Mouse (Mus musculus) brown adipose tissue, adult 24 weeks (tissue): ENCODE measurements around the gene Csdc2. TPM values are rescaled to one million over a fixed set of nuclear protein-coding genes. Genes with fewer than 3 reads are reported as not detected.

Experiments
- H3K27ac ChIP-seq: fragments of 200-500 bp; replicated peaks from 2 replicates; pipeline ENCODE4 v1.5.1; 2012; ENCODE audit warnings: low read depth, mild to moderate bottlenecking, low read length
- H3K4me1 ChIP-seq: fragments of 200-500 bp; 2 replicates; pipeline ENCODE4 v1.6.1; 2012; ENCODE audit warnings: low read length, mixed read lengths; ENCODE audit not compliant: control insufficient read depth, insufficient read depth, insufficient read length
- H3K4me3 ChIP-seq: fragments of 200-500 bp; 2 replicates; pipeline ENCODE4 v1.5.1; 2012; ENCODE audit warnings: low read depth, mild to moderate bottlenecking, low read length, moderate library complexity; ENCODE audit not compliant: insufficient read depth
- polyA plus RNA-seq: library from polyadenylated mRNA; stranded (reverse); fragments of >200 nt; gene quantifications from 2 replicates; pipeline ENCODE4 v1.2.4, GENCODE M21; 2012; ENCODE audit not compliant: missing spikeins, insufficient read depth, insufficient read length

The Csdc2 gene
- polyA plus RNA-seq, 1 experiment, result not detected

- Histone ChIP-seq H3K4me1 (no peaks in the 10 kb centered on the region), H3K4me3 (no peak overlapping the region), H3K27ac (no peak overlapping the region)
Measured at GRCm38 (mm10) chr15:81982173-81982572, 45.6 kb downstream of the Csdc2 start.

GRCm38 (mm10) chr15:81985267-81986161 lies 49.0 kb downstream of the Csdc2 start:
- no peak overlapping the region for H3K27ac ChIP-seq
- H3K4me1 ChIP-seq, result 0 out of 2 replicates have a peak, but pooled peaks cover 2% of the 10 kb centered on the region
- H3K4me3 ChIP-seq, result no peak overlapping the region

DNA sequence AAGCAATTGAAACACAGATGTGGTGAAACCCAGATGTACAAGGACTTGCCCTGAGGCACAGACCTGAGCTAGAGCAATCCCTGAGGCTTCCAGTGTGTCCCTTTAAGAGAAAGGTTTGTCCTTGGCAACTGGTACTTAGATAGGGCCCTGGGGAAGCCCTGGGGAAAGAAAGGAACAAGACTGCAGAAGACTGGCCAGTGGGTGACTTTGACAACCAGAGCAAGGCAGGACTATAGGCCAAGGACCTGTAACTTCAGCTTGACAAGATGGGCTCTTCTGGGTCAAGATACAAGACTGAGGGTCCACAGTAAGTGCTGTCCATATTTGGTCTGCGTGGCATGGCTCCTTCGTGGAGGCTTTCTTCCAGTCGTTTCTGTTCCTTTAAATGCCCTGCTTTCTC lies 51.1 kb downstream of the Csdc2 start, which contains the start of gene Xrcc6:
TSS of gene Xrcc6 (plus strand) at position 190 of the 400 bp plus-strand sequence.
- Histone ChIP-seq H3K27ac (peak within 1 kb of the TSS; percentile 92), H3K4me3 (peak within 1 kb of the TSS; percentile 72), H3K4me1 (peaks cover 5% of the 10 kb centered on the region)

GRCm38 (mm10) chr15:81989371-81990062 lies 53.0 kb downstream of the Csdc2 start:
- H3K4me1 ChIP-seq, result peaks cover 5% of the 10 kb centered on the region
- H3K4me3 ChIP-seq, result peak overlapping the region; percentile 72
- H3K27ac ChIP-seq, result peak overlapping the region; percentile 92

- H3K27ac ChIP-seq, result peak overlapping the region; percentile 71
- H3K4me1 ChIP-seq, result peaks cover 8% of the 10 kb centered on the region
Measured at GRCm38 (mm10) chr15:81990549-81990948, 54.0 kb downstream of the Csdc2 start.

GRCm38 (mm10) chr15:81993992-81994391 lies 57.4 kb downstream of the Csdc2 start:
- no peak overlapping the region for H3K4me3 ChIP-seq
- H3K4me1 ChIP-seq, result peaks cover 16% of the 10 kb centered on the region
- H3K27ac ChIP-seq, result no peak overlapping the region

More at GRCm38 (mm10) chr15:81990549-81990948, 54.0 kb downstream of the Csdc2 start:
- peak overlapping the region; percentile 2 for H3K4me3 ChIP-seq

Other genes starting within 250 kb of the Csdc2 start
- gene Chadl, start 239.5 kb upstream of the Csdc2 start, polyA plus RNA-seq, result 3.3 and 6.2 TPM in 2 replicates
- gene Zc3h7b, start 191.7 kb upstream of the Csdc2 start, polyA plus RNA-seq, result 25.1 and 32.4 TPM in 2 replicates
- 15.0 and 18.8 TPM in 2 replicates for gene Rangap1, start 191.2 kb upstream of the Csdc2 start, polyA plus RNA-seq
- 33.0 and 53.3 TPM in 2 replicates for gene Tef, start 134.3 kb upstream of the Csdc2 start, polyA plus RNA-seq
- 79.0 and 87.4 TPM in 2 replicates for gene Tob2, start 78.0 kb upstream of the Csdc2 start, polyA plus RNA-seq
- gene Phf5a, start 64.8 kb upstream of the Csdc2 start, polyA plus RNA-seq, result 42.4 and 46.3 TPM in 2 replicates
- gene Aco2, start 64.5 kb upstream of the Csdc2 start, polyA plus RNA-seq, result 3,633 and 4,102 TPM in 2 replicates
- gene Polr3h, start 10.5 kb upstream of the Csdc2 start, polyA plus RNA-seq, result 2.8 and 13.2 TPM in 2 replicates
- gene Pmm1, start 24.2 kb downstream of the Csdc2 start, polyA plus RNA-seq, result 86.8 and 130 TPM in 2 replicates
- not detected in 2 replicates for gene 1700029P11Rik, start 43.8 kb downstream of the Csdc2 start, polyA plus RNA-seq
- 119 and 145 TPM in 2 replicates for gene Xrcc6, start 51.1 kb downstream of the Csdc2 start, polyA plus RNA-seq
- gene Desi1, start 97.1 kb downstream of the Csdc2 start, polyA plus RNA-seq, result 5.1 and 9.2 TPM in 2 replicates
- gene Snu13, start 110.8 kb downstream of the Csdc2 start, polyA plus RNA-seq, result 88.5 and 124 TPM in 2 replicates
- gene 4930407I10Rik, start 122.4 kb downstream of the Csdc2 start, polyA plus RNA-seq, result not detected in 2 replicates
- not detected in 2 replicates for gene Mei1, start 133.2 kb downstream of the Csdc2 start, polyA plus RNA-seq
- gene Ccdc134, start 191.2 kb downstream of the Csdc2 start, polyA plus RNA-seq, result 3.6 and 4.3 TPM in 2 replicates
- 24.3 and 25.3 TPM in 2 replicates for gene Srebf2, start 210.4 kb downstream of the Csdc2 start, polyA plus RNA-seq